Mouse (Mus musculus) embryonic facial prominence, embryonic 11.5 days (tissue): ENCODE measurements around the gene Sez6l. TPM values are rescaled to one million over a fixed set of nuclear protein-coding genes. Genes with fewer than 3 reads are reported as not detected.
A peak's percentile ranks its signal among the peaks of the same experiment; 100 is the strongest.

Experiments used
- ATAC-seq: fragments of 200-750 bp; cut with Nextera tagmentation; replicated peaks from 2 replicates; pipeline ENCODE4 v1.8.0; 2017; ENCODE audit warnings: low read depth; ENCODE audit not compliant: insufficient number of reproducible peaks, low FRiP score, low TSS enrichment
- DNase-seq: peaks from one replicate; pipeline ENCODE4 v3.0.0-alpha.2; 2015; ENCODE audit warnings: low spot score
- H3K27ac ChIP-seq: fragments of 300-500 bp; sonication (generic); replicated peaks from 2 replicates; pipeline ENCODE4 v1.5.1; 2014; ENCODE audit warnings: mild to moderate bottlenecking, low read depth, low read length, control low read depth
- H3K27me3 ChIP-seq: fragments of 300-500 bp; sonication (generic); 2 replicates; pipeline ENCODE4 v1.6.1; 2014; ENCODE audit warnings: mild to moderate bottlenecking, low read length, moderate library complexity, mixed read lengths; ENCODE audit not compliant: control insufficient read depth, insufficient read depth
- H3K36me3 ChIP-seq: fragments of 300-500 bp; sonication (generic); replicated peaks from 2 replicates; pipeline ENCODE4 v1.6.1; 2014; ENCODE audit warnings: low read depth, mild to moderate bottlenecking, low read length, moderate library complexity, mixed read lengths; ENCODE audit not compliant: control insufficient read depth, insufficient read depth
- H3K4me1 ChIP-seq: fragments of 300-500 bp; sonication (generic); 2 replicates; pipeline ENCODE4 v1.6.1; 2014; ENCODE audit warnings: low read length, mixed read lengths; ENCODE audit not compliant: control insufficient read depth, insufficient read depth
- H3K4me2 ChIP-seq: fragments of 300-500 bp; sonication (generic); 2 replicates; pipeline ENCODE4 v1.6.1; 2014; ENCODE audit warnings: low read depth, mild to moderate bottlenecking, control low read depth, low read length, moderate library complexity
- H3K4me3 ChIP-seq: fragments of 300-500 bp; sonication (generic); 2 replicates; pipeline ENCODE4 v1.5.1; 2014; ENCODE audit warnings: low read depth, low read length, control low read depth
- H3K9ac ChIP-seq: fragments of 300-500 bp; sonication (generic); replicated peaks from 2 replicates; pipeline ENCODE4 v1.6.1; 2014; ENCODE audit warnings: mild to moderate bottlenecking, control low read depth, low read length
- H3K9me3 ChIP-seq: fragments of 300-500 bp; sonication (generic); replicated peaks from 2 replicates; pipeline ENCODE4 v1.6.1; 2016; ENCODE audit warnings: mild to moderate bottlenecking, low read length, inconsistent platforms, mixed read lengths; ENCODE audit not compliant: control insufficient read depth
- WGBS: fragments of 180-500 bp; shearing (Covaris S2); extraction: QIAGEN DNeasy Blood & Tissue Kit; methylation state at CpG from one replicate; pipeline ENCODE4 v1.1.7; 2014; 5-methylcytosine and 5-hydroxymethylcytosine counted together
- polyA plus RNA-seq: library from polyadenylated mRNA; unstranded; fragments of >200 nt; fragmentation: Nextera tagmentation; extraction: Ambion mirVana; gene quantifications from 2 replicates; pipeline ENCODE4 v1.2.1, GENCODE M21; 2014

The Sez6l gene
- polyA plus RNA-seq, 1 experiment from 2014 or later = 0.48 TPM

GRCm38 (mm10) chr5:112576361-112576992 lies 508 bp downstream of the Sez6l start:
- Histone ChIP-seq H3K36me3 (no peaks in the 10 kb centered on the region), H3K27ac (no peak overlapping the region), H3K4me2 (peak overlapping the region; percentile 56), H3K9ac (no peak overlapping the region), H3K4me3 (peak overlapping the region; percentile 32), H3K9me3 (no peaks in the 10 kb centered on the region), H3K4me1 (peaks cover 4% of the 10 kb centered on the region; the same call in 1 of the 2 replicates), H3K27me3 (peaks cover 41% of the 10 kb centered on the region)
- under 1% methylated on average over 48 of the region's 48 CpGs for WGBS
- DNase-seq = no peak
- ATAC-seq = no peak

GRCm38 (mm10) chr5:112575151-112575915 lies 1.7 kb downstream of the Sez6l start:
- Histone ChIP-seq H3K4me2 (no peak overlapping the region), H3K27me3 (peaks cover 41% of the 10 kb centered on the region)

GRCm38 (mm10) chr5:112573916-112574315 lies 3.1 kb downstream of the Sez6l start:
- Histone ChIP-seq H3K4me1 (peaks cover 4% of the 10 kb centered on the region; the same call in 1 of the 2 replicates), H3K4me2 (no peak overlapping the region), H3K27ac (no peak overlapping the region), H3K36me3 (no peaks in the 10 kb centered on the region), H3K9me3 (no peaks in the 10 kb centered on the region), H3K4me3 (no peak overlapping the region), H3K9ac (no peak overlapping the region), H3K27me3 (peaks cover 40% of the 10 kb centered on the region)
- no peak for ATAC-seq
- peak; percentile 65 for DNase-seq
- 11% methylated on average over 8 of the region's 8 CpGs for WGBS

More at GRCm38 (mm10) chr5:112575151-112575915, 1.7 kb downstream of the Sez6l start:
- 7% methylated on average over 12 of the region's 12 CpGs for WGBS
- H3K4me3 ChIP-seq = no peak overlapping the region
- no peak overlapping the region for H3K27ac ChIP-seq
- DNase-seq = peak; percentile 74
- no peak overlapping the region for H3K9ac ChIP-seq
- peaks cover 4% of the 10 kb centered on the region; the same call in 1 of the 2 replicates for H3K4me1 ChIP-seq
- no peaks in the 10 kb centered on the region for H3K9me3 ChIP-seq
- no peaks in the 10 kb centered on the region for H3K36me3 ChIP-seq
- no peak for ATAC-seq

- Histone ChIP-seq H3K4me3 (no peak overlapping the region), H3K27ac (no peak overlapping the region), H3K4me2 (no peak overlapping the region), H3K27me3 (peaks cover 24% of the 10 kb centered on the region), H3K9ac (no peak overlapping the region), H3K4me1 (no peaks in the 10 kb centered on the region), H3K36me3 (no peaks in the 10 kb centered on the region), H3K9me3 (no peaks in the 10 kb centered on the region)
- DNase-seq (no peak), ATAC-seq (no peak)
- 58% methylated on average over 2 of the region's 2 CpGs for WGBS
Measured at GRCm38 (mm10) chr5:112572217-112572616, 4.8 kb downstream of the Sez6l start.

GRCm38 (mm10) chr5:112565489-112565888 lies 11.5 kb downstream of the Sez6l start:
- no peak overlapping the region for H3K4me2 ChIP-seq
- no peak overlapping the region for H3K4me3 ChIP-seq
- no peaks in the 10 kb centered on the region for H3K36me3 ChIP-seq
- WGBS = 63% methylated on average over 8 of the region's 8 CpGs
- no peaks in the 10 kb centered on the region for H3K9me3 ChIP-seq
- no peak overlapping the region for H3K9ac ChIP-seq
- H3K27me3 ChIP-seq = no peaks in the 10 kb centered on the region
- no peak overlapping the region for H3K27ac ChIP-seq
- no peaks in the 10 kb centered on the region; the same call in 1 of the 2 replicates for H3K4me1 ChIP-seq
- ATAC-seq (no peak), DNase-seq (no peak)

GRCm38 (mm10) chr5:112565083-112565482 lies 11.9 kb downstream of the Sez6l start:
- H3K27me3 ChIP-seq = no peaks in the 10 kb centered on the region
- H3K9ac ChIP-seq = no peak overlapping the region
- no peak overlapping the region for H3K27ac ChIP-seq
- no peaks in the 10 kb centered on the region for H3K9me3 ChIP-seq
- ATAC-seq (no peak), DNase-seq (no peak)
- 93% methylated on average over 17 of the region's 17 CpGs for WGBS
- H3K36me3 ChIP-seq = no peaks in the 10 kb centered on the region
- no peak overlapping the region for H3K4me3 ChIP-seq
- H3K4me2 ChIP-seq = no peak overlapping the region
- no peaks in the 10 kb centered on the region; the same call in 1 of the 2 replicates for H3K4me1 ChIP-seq

- ATAC-seq = no peak; the same call in 1 of the 2 replicates
- Histone ChIP-seq H3K36me3 (no peaks in the 10 kb centered on the region), H3K4me3 (no peak overlapping the region), H3K9ac (no peak overlapping the region), H3K4me2 (no peak overlapping the region), H3K9me3 (no peaks in the 10 kb centered on the region), H3K4me1 (no peaks in the 10 kb centered on the region; the same call in 1 of the 2 replicates), H3K27me3 (no peaks in the 10 kb centered on the region), H3K27ac (no peak overlapping the region)
- 53% methylated on average over 15 of the region's 15 CpGs for WGBS
- DNase-seq = no peak
Measured at GRCm38 (mm10) chr5:112560869-112561499, 16.0 kb downstream of the Sez6l start.
